Mouse (Mus musculus) intestine, embryonic 14.5 days (tissue): ENCODE data around the gene Gprc5b. TPM values are rescaled to one million over a fixed set of nuclear protein-coding genes. Genes with fewer than 3 reads are reported as not detected.

ENCODE experiments used
- ATAC-seq: fragments of 200-750 bp; cut with Nextera tagmentation; replicated peaks from 2 replicates; pipeline ENCODE4 v1.8.0; 2017; ENCODE audit warnings: low read depth, moderate number of reproducible peaks, moderate TSS enrichment, moderate library complexity; ENCODE audit not compliant: low FRiP score, low TSS enrichment
- DNase-seq: peaks from one replicate; pipeline ENCODE4 v3.0.0-alpha.2; 2018; ENCODE audit warnings: low spot score
- H3K27ac ChIP-seq: fragments of 300-500 bp; sonication (generic); 2 replicates; pipeline ENCODE4 v1.5.1; 2014; ENCODE audit warnings: low read depth, mild to moderate bottlenecking, control low read depth
- H3K27me3 ChIP-seq: fragments of 300-500 bp; sonication (generic); replicated peaks from 2 replicates; pipeline ENCODE4 v1.6.1; 2014; ENCODE audit warnings: low read length, control low read depth; ENCODE audit not compliant: control insufficient read depth, insufficient read depth
- H3K36me3 ChIP-seq: fragments of 300-500 bp; sonication (generic); 2 replicates; pipeline ENCODE4 v1.6.1; 2014; ENCODE audit warnings: low read length, control low read depth; ENCODE audit not compliant: control insufficient read depth, insufficient read depth
- H3K4me1 ChIP-seq: fragments of 300-500 bp; sonication (generic); replicated peaks from 2 replicates; pipeline ENCODE4 v1.6.1; 2014; ENCODE audit warnings: low read length, control low read depth, mixed read lengths; ENCODE audit not compliant: control insufficient read depth, insufficient read depth
- H3K4me2 ChIP-seq: fragments of 300-500 bp; sonication (generic); 2 replicates; pipeline ENCODE4 v1.6.1; 2014; ENCODE audit warnings: low read length
- H3K4me3 ChIP-seq: fragments of 300-500 bp; sonication (generic); 2 replicates; pipeline ENCODE4 v1.5.1; 2014; ENCODE audit warnings: low read depth, low read length, control low read depth, mixed read lengths
- H3K9ac ChIP-seq: fragments of 300-500 bp; sonication (generic); 2 replicates; pipeline ENCODE4 v1.6.1; 2014; ENCODE audit warnings: mild to moderate bottlenecking, low read length
- H3K9me3 ChIP-seq: fragments of 300-500 bp; sonication (generic); 2 replicates; pipeline ENCODE4 v1.6.1; 2016; ENCODE audit warnings: low read length, control low read depth; ENCODE audit not compliant: control insufficient read depth
- WGBS: fragments of 180-500 bp; shearing (Covaris S2); extraction: QIAGEN DNeasy Blood & Tissue Kit; methylation state at CpG from one replicate; pipeline ENCODE4 v1.1.7; 2014; 5-methylcytosine and 5-hydroxymethylcytosine counted together
- polyA plus RNA-seq: library from polyadenylated mRNA; unstranded; fragments of >200 nt; fragmentation: Nextera tagmentation; extraction: Ambion mirVana; gene quantifications from 2 replicates; pipeline ENCODE4 v1.2.1, GENCODE M21; 2014

Gene Gprc5b
- polyA plus RNA-seq, 1 experiment from 2014 or later = 7.9 TPM

DNA sequence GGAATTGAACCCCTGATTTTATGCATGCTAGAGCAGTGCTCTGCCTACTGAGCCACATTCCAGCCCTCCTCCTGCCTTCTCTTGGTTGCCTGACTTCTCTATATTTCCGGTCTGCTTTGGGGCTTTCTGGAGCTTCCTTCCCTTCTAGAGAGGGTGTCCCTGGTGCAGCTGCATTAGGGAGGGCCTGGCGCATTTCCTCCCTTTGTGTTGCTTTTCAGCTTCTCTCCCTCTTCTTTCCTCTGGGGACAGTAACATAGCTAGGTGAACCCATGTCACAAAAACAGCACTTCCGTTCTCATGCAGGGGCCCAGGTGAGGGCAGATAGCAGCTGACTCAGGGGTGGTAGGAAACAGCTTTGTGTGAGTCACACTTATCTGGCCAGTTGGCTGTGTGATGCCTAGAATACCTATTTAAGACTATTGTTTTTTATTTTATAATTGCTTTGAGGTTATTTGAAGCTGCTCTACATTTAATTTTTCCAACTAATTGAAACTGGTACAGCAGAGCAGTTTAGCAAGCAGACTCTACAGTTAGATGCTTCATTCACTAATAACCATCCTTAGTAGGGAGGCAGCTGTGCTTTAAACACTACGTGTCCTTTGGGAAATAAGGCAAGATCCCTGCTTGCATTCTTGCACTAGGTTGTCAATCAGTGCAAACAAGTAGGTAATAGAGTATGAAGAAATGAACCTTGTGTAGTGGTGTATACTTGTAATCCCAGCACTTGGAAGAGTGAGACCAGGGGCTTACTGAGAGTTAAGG is 72.4 kb downstream of the Gprc5b start:
- H3K27ac ChIP-seq = no peak overlapping the region
- no peaks in the 10 kb centered on the region for H3K27me3 ChIP-seq
- H3K4me1 ChIP-seq = no peaks in the 10 kb centered on the region
- no peaks in the 10 kb centered on the region for H3K9me3 ChIP-seq
- 59% methylated on average over 4 of the region's 4 CpGs for WGBS
- no peak for ATAC-seq
- no peak for DNase-seq
- no peak overlapping the region for H3K4me3 ChIP-seq
- H3K9ac ChIP-seq = no peak overlapping the region
- no peak overlapping the region for H3K4me2 ChIP-seq
- no peaks in the 10 kb centered on the region for H3K36me3 ChIP-seq

Other genes with a start within 250 kb of the Gprc5b start
- 2.2 and 2.8 TPM in 2 replicates for gene Iqck, start 139.5 kb downstream of the Gprc5b start, polyA plus RNA-seq
- 112 and 115 TPM in 2 replicates for gene Knop1, start 139.0 kb downstream of the Gprc5b start, polyA plus RNA-seq
- 0.04 TPM in 1 of 2 replicates, not detected in the other for gene Gpr139, start 189.4 kb upstream of the Gprc5b start, polyA plus RNA-seq